Mouse (Mus musculus): ENCODE measurements at regions not wholly inside any gene's neighbourhood (a gene's known extent, or its start where the extent isn't known, plus 50 kb on each side); places are given as distances from the start of the nearest gene placed in this dataset.

DNA sequence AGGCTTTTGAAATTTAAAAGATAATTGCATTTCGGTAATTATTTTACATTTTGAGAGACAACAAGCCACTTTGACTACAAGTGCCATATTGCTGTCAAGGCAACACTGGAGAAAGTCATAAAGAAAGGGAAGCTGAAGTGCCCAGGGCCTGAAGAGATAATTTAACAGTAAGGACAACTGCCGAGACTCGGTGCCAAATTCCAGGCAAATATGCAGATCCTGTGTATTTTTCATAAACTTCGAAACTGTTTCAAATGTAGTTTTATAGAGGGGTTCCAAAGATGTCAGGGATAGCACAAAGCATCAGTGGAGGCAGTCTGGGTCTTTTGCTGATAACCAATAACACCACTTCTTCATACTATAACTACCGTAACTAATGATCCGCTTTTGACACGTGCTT, 54.7 kb upstream of the Cpne8 start:
- TF ChIP-seq EP300 (IDR thresholded peaks at IDR 0.05; ENCODE audit: low read depth) (no peak), CTCF (IDR thresholded peaks at IDR 0.05; ENCODE audit: low read depth) (no peak)
